Mouse (Mus musculus) neural tube, embryonic 13.5 days (tissue): ENCODE results near the gene Trim30a. TPM values are rescaled to one million over a fixed set of nuclear protein-coding genes. Genes with fewer than 3 reads are reported as not detected.
A peak's percentile ranks its signal among the peaks of the same experiment; 100 is the strongest.
"Not testable (repeated sequence)": the region's sequence is repeated elsewhere in the genome, so short reads cannot be mapped to it uniquely, and the experiment has no call there.

Experiments
- ATAC-seq: fragments of 200-750 bp; cut with Nextera tagmentation; 2 replicates; pipeline ENCODE4 v1.8.0; 2017; ENCODE audit warnings: low read depth, mild to moderate bottlenecking, moderate TSS enrichment, moderate library complexity
- H3K27ac ChIP-seq: fragments of 300-500 bp; sonication (generic); replicated peaks from 2 replicates; pipeline ENCODE4 v1.5.1; 2015; ENCODE audit warnings: moderate library complexity, mild to moderate bottlenecking, inconsistent platforms
- H3K27me3 ChIP-seq: fragments of 300-500 bp; sonication (generic); 2 replicates; pipeline ENCODE4 v1.6.1; 2015; ENCODE audit warnings: mild to moderate bottlenecking, inconsistent platforms
- H3K36me3 ChIP-seq: fragments of 300-500 bp; sonication (generic); 2 replicates; pipeline ENCODE4 v1.6.1; 2015; ENCODE audit warnings: mild to moderate bottlenecking, inconsistent platforms
- H3K4me1 ChIP-seq: fragments of 300-500 bp; sonication (generic); replicated peaks from 2 replicates; pipeline ENCODE4 v1.6.1; 2015; ENCODE audit warnings: inconsistent platforms
- H3K4me2 ChIP-seq: fragments of 300-500 bp; sonication (generic); 2 replicates; pipeline ENCODE4 v1.6.1; 2015; ENCODE audit warnings: inconsistent platforms, mild to moderate bottlenecking, moderate library complexity
- H3K4me3 ChIP-seq: fragments of 300-500 bp; sonication (generic); 2 replicates; pipeline ENCODE4 v1.5.1; 2015; ENCODE audit warnings: mild to moderate bottlenecking, inconsistent platforms
- H3K9ac ChIP-seq: fragments of 300-500 bp; sonication (generic); 2 replicates; pipeline ENCODE4 v1.6.1; 2015; ENCODE audit warnings: moderate library complexity, mild to moderate bottlenecking, inconsistent platforms
- H3K9me3 ChIP-seq: fragments of 300-500 bp; sonication (generic); 2 replicates; pipeline ENCODE4 v1.6.1; 2016; ENCODE audit warnings: inconsistent platforms
- WGBS: fragments of 180-500 bp; shearing (Covaris S2); methylation state at CpG from one replicate; pipeline ENCODE4 v1.1.7; 2015; 5-methylcytosine and 5-hydroxymethylcytosine counted together
- polyA plus RNA-seq: library from polyadenylated mRNA; unstranded; fragments of >200 nt; fragmentation: Nextera tagmentation; extraction: Ambion mirVana; gene quantifications from 2 replicates; pipeline ENCODE4 v1.2.1, GENCODE M21; 2015

The Trim30a gene
- 0.92 and 0.93 TPM in 2 replicates for polyA plus RNA-seq

GRCm38 (mm10) chr7:104465065-104465744, at the start of gene Trim30a:
TSS of gene Trim30a (minus strand) at chr7:104465193.
- no peaks in the 10 kb centered on the region for H3K4me1 ChIP-seq
- H3K9ac ChIP-seq, result no peak within 1 kb of the TSS
- 77% methylated on average over 3 of the region's 3 CpGs for WGBS
- H3K27me3 ChIP-seq, result no peaks in the 10 kb centered on the region
- no peaks in the 10 kb centered on the region for H3K36me3 ChIP-seq
- no peak within 1 kb of the TSS for H3K4me2 ChIP-seq
- no peak for ATAC-seq
- no peak within 1 kb of the TSS for H3K4me3 ChIP-seq
- H3K9me3 ChIP-seq, result no peaks in the 10 kb centered on the region
- no peak within 1 kb of the TSS for H3K27ac ChIP-seq

- not testable (repeated sequence) for H3K4me2 ChIP-seq, H3K9ac ChIP-seq, H3K4me3 ChIP-seq, H3K36me3 ChIP-seq, ATAC-seq, H3K9me3 ChIP-seq, H3K27ac ChIP-seq, H3K27me3 ChIP-seq, H3K4me1 ChIP-seq
These were observed 42.5 kb upstream of the Trim30a start, which contains the start of gene Trim30d for GRCm38 (mm10) chr7:104507421-104508065. TSS of gene Trim30d (minus strand) at chr7:104507849.

GRCm38 (mm10) chr7:104501589-104502371, 36.8 kb upstream of the Trim30a start:
- Histone ChIP-seq H3K4me2 (peak overlapping the region; percentile 60), H3K36me3 (no peaks in the 10 kb centered on the region), H3K9me3 (no peaks in the 10 kb centered on the region), H3K27me3 (0 out of 2 replicates have a peak, but pooled peaks cover 2% of the 10 kb centered on the region), H3K27ac (no peak overlapping the region), H3K9ac (peak overlapping the region; percentile 65), H3K4me3 (peak overlapping the region; percentile 48), H3K4me1 (no peaks in the 10 kb centered on the region)
- WGBS, result 3% methylated on average over 56 of the region's 59 CpGs
- peak; percentile 94 for ATAC-seq

- not testable (repeated sequence) for H3K4me3 ChIP-seq, H3K27me3 ChIP-seq, H3K4me2 ChIP-seq, H3K27ac ChIP-seq, ATAC-seq, H3K9ac ChIP-seq, H3K4me1 ChIP-seq, H3K9me3 ChIP-seq, H3K36me3 ChIP-seq
- 69% methylated on average over 6 of the region's 6 CpGs for WGBS
These were observed 36.2 kb upstream of the Trim30a start for GRCm38 (mm10) chr7:104501186-104501585.

DNA sequence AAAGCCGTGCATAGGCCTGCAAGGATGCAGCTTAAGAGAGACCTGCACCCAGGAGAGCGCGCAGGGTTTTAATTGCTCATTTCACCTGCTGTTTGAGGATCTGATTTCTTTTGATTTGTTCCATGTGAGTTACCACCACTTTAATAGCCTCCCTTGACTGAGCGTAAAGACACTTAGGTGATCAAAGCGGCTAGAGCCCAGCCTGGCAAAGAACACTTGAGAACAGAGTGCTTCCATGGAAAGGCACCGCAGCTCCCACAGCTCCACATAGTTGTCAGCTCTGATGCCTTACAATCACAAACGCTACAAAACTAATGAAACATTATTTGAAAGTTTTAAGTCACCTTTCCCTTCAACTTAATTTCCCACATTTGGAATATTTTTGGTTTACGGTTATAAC, 34.5 kb upstream of the Trim30a start:
- not testable (repeated sequence) for H3K4me3 ChIP-seq, H3K4me1 ChIP-seq, H3K9ac ChIP-seq, H3K27me3 ChIP-seq, H3K27ac ChIP-seq, ATAC-seq, H3K9me3 ChIP-seq, H3K4me2 ChIP-seq, H3K36me3 ChIP-seq
- 58% methylated on average over 7 of the region's 8 CpGs for WGBS

DNA sequence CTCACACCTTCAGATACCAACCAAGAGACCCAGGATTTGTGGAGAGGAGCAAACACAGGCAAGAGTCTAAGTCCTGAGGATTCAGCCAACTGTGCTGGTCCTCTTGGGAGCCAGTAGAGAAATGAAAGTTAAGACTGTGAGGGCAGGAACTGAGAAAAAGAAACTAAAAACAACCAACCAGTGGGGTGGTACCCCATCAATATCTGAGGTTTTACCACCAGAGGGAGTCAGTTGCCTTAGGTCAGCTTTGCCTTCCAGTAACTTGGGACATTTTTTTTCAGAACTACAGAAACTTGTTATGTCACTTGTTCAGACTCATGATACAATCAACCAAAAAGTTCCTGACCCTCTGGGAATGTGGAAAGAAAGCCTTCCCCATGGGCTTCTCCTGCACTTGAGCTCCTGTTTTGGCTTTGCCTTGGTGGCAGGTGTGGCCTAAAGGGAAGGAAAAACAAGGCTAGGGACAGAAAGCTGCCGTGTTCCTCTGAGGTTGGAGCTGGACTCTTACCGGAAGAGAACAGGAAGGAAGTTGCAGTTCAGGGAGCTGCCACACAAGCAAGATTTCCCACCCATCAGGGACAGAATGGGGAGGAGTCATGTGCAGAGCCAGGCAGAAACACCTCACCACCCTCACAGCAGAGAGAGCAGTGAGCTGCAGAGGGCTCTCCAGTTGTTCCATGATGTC, 18.9 kb downstream of the Trim30a start:
- Histone ChIP-seq H3K9ac (no peak overlapping the region), H3K27me3 (no peaks in the 10 kb centered on the region), H3K4me3 (no peak overlapping the region), H3K4me2 (no peak overlapping the region), H3K9me3 (no peaks in the 10 kb centered on the region), H3K4me1 (no peaks in the 10 kb centered on the region), H3K27ac (no peak overlapping the region), H3K36me3 (no peaks in the 10 kb centered on the region)
- WGBS, result 70% methylated on average over 2 of the region's 2 CpGs
- no peak for ATAC-seq

GRCm38 (mm10) chr7:104404460-104404950, 60.5 kb downstream of the Trim30a start:
- Histone ChIP-seq H3K36me3 (no peaks in the 10 kb centered on the region), H3K4me2 (no peak overlapping the region), H3K9ac (no peak overlapping the region), H3K9me3 (no peaks in the 10 kb centered on the region; the same call in 1 of the 2 replicates), H3K27me3 (no peaks in the 10 kb centered on the region), H3K4me1 (no peaks in the 10 kb centered on the region), H3K27ac (no peak overlapping the region), H3K4me3 (no peak overlapping the region)
- WGBS, result 97% methylated on average over 3 of the region's 3 CpGs
- no peak for ATAC-seq

DNA sequence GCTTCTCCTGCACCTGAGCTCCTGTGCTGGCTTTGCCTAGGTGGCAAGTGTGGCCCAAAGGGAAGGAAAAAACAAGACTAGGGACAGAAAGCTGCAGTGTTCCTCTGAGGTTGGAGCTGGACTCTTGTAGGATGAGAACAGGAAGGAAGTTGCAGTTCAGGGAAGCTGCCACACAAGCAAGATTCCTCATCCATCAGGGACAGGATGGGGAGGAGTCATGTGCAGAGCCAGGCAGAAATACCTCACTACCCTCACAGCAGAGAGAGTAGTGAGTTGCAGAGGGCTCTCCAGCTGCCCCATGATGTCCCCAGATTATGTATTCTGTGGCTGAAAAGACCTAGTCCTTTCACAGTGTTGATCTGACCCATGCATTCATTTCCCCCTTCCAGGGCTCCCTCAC, 63.9 kb downstream of the Trim30a start:
- H3K4me2 ChIP-seq, result no peak overlapping the region
- H3K9ac ChIP-seq, result no peak overlapping the region
- no peak for ATAC-seq
- no peak overlapping the region for H3K4me3 ChIP-seq
- H3K27ac ChIP-seq, result no peak overlapping the region
- no peaks in the 10 kb centered on the region for H3K4me1 ChIP-seq
- H3K27me3 ChIP-seq, result no peaks in the 10 kb centered on the region
- H3K36me3 ChIP-seq, result no peaks in the 10 kb centered on the region
- no peaks in the 10 kb centered on the region; the same call in 1 of the 2 replicates for H3K9me3 ChIP-seq

GRCm38 (mm10) chr7:104400698-104401097, 64.3 kb downstream of the Trim30a start, which contains the start of gene Trim30c:
TSS of gene Trim30c (minus strand) at chr7:104400837.
- Histone ChIP-seq H3K4me3 (no peak within 1 kb of the TSS), H3K4me2 (no peak within 1 kb of the TSS), H3K9ac (no peak within 1 kb of the TSS), H3K4me1 (no peaks in the 10 kb centered on the region), H3K36me3 (no peaks in the 10 kb centered on the region), H3K9me3 (no peaks in the 10 kb centered on the region; the same call in 1 of the 2 replicates), H3K27ac (no peak within 1 kb of the TSS), H3K27me3 (no peaks in the 10 kb centered on the region)
- WGBS, result 89% methylated on average over 1 of the region's 1 CpGs
- ATAC-seq, result no peak

DNA sequence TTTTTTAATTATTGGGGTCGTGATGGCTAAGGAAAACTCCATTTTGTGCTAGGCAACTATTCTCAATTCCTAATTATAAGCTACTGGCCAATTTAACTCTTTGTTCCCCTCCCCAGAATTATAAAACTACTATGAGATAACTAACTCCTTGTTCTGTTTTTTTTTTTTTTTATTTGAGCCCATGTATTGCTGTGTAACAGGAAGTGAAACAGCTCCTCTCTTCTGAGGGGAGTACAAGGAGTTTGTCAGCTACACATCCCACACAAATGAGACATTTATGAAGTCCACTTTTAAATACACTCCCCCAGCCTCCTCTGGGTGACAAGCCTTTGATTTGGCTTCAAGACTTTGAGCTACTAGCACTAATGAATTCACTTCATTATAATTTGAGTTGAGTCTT, 66.5 kb downstream of the Trim30a start:
- no peak for ATAC-seq
- 69% methylated on average over 1 of the region's 1 CpGs for WGBS
- Histone ChIP-seq H3K4me1 (no peaks in the 10 kb centered on the region), H3K36me3 (no peaks in the 10 kb centered on the region), H3K27ac (no peak overlapping the region), H3K4me3 (no peak overlapping the region), H3K27me3 (no peaks in the 10 kb centered on the region), H3K9ac (no peak overlapping the region), H3K4me2 (no peak overlapping the region), H3K9me3 (no peaks in the 10 kb centered on the region)

DNA sequence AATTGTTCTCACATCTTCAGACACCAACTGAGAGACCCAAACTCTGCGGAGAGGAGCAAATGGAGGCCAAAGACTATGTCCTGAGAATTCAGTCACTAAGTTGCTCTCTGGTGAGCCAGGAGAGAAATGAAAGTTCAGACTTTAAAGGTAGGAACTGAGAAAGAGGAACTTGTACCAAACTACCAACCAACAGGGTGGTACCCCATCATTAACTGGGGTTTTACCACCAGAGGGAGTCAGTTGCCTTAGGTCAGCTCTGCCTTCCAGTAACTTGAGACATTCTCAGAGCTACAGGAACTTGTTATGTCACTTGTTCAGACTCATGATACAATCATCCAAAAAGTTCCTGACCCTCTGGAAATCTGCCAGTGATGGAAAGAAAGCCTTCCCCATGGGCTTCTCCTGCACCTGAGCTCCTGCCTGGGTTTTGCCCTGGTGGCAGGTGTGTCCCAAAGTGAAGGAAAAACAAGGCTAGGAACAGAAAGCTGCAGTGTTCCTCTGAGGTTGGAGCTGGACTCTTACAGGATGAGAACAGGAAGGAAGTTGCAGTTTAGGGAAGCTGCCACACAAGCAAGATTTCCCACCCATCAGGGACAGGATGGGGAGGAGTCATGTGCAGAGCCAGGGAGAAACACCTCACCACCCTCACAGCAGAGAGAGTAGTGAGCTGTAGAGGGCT, 95.1 kb downstream of the Trim30a start, which contains the start of gene Trim30b:
Trim30b (minus strand) TSS at position 149 of the 679 bp plus-strand sequence.
- WGBS, result 69% methylated on average over 1 of the region's 1 CpGs
- Histone ChIP-seq H3K27ac (no peak within 1 kb of the TSS), H3K4me3 (no peak within 1 kb of the TSS), H3K4me2 (no peak within 1 kb of the TSS), H3K36me3 (no peaks in the 10 kb centered on the region), H3K9ac (no peak within 1 kb of the TSS), H3K4me1 (no peaks in the 10 kb centered on the region), H3K27me3 (no peaks in the 10 kb centered on the region), H3K9me3 (no peaks in the 10 kb centered on the region)
- no peak for ATAC-seq
